Mouse (Mus musculus) monocyte, adult 5-6 weeks (primary cell): ENCODE data around the gene Dmkn. TPM values are rescaled to one million over a fixed set of nuclear protein-coding genes. Genes with fewer than 3 reads are reported as not detected.
"Not testable (repeated sequence)": the region's sequence is repeated elsewhere in the genome, so short reads cannot be mapped to it uniquely, and the experiment has no call there.

Experiments
- ATAC-seq: fragments of 153-309, 156-312 bp; replicated peaks from 2 replicates; pipeline ENCODE4 v1.8.0; 2017; ENCODE audit warnings: mild to moderate bottlenecking; ENCODE audit not compliant: low TSS enrichment, insufficient number of reproducible peaks, severe bottlenecking, poor library complexity, low FRiP score
- total RNA-seq: library from RNA; stranded (forward); fragments of 200-1000, 200-491, 200-594 nt; gene quantifications from 3 replicates; pipeline ENCODE4 v1.2.3, GENCODE M21; 2017

Dmkn gene
- not detected in 3 replicates for total RNA-seq

DNA sequence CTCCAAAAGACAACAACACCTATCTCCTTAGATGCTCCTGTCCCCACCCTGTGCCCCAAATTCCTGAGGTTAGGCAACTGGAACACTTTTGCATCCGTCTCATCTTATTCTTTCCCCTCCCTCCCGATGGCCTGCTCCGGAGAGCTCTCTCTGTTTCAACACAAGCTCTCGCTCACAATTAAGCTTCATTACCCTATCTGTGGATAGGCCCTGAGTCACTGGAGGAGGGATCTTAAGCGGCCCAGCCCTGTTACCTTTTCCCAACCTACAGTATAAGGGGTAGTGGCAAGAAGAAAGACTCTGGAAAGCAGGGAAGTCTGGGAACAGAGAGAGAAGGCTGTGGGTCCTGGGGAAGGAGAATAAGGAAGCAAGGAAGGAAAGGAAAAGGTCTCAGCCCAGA, at the start of gene Dmkn:
Gene Dmkn (plus strand): TSS at position 301 of the 400 bp plus-strand sequence.
- ATAC-seq = no peak

DNA sequence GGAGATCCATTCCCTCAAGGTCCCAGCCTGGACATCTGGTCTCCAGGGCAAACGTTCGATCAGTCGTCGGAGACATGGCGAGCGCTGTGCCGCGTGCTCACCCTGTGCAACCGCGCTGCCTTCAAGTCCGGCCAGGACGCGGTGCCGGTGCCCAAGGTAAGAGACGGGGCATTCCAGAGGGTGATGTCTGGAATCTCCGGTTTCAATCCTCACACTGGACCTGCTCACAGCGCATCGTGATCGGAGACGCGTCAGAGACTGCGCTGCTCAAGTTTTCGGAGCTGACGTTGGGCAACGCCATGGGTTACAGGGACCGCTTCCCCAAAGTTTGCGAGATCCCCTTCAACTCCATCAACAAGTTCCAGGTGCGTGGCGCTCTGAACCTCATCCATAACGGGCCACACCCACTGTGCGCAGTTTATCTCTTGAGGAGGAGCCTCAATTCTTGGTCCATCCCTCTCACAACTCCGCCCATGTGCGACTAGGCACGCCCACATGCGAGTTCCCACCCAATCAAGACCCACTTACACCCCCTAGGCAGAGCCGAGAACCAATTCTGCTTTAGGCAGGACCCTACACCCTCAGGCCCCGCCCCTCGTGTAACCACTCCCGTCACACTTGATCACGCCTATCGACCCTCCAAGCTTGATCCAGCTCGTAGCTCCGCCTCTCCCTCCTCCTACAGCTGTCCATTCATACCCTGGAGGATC, 46.4 kb upstream of the Dmkn start:
- ATAC-seq = peak; percentile 74

DNA sequence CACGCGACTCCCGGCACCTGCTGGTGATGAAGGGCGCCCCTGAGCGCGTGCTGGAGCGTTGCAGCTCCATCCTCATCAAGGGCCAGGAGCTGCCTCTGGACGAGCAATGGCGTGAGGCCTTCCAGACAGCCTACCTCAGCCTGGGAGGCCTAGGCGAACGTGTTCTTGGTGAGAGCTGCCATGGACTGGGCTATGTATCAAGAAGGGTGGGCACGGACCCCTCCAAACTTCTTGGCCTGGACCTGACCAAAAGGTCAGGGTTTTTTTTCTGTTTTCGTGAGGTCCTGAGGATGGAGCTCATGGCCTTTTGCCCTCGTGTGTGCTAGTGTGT, 45.9 kb upstream of the Dmkn start:
- ATAC-seq = no peak

DNA sequence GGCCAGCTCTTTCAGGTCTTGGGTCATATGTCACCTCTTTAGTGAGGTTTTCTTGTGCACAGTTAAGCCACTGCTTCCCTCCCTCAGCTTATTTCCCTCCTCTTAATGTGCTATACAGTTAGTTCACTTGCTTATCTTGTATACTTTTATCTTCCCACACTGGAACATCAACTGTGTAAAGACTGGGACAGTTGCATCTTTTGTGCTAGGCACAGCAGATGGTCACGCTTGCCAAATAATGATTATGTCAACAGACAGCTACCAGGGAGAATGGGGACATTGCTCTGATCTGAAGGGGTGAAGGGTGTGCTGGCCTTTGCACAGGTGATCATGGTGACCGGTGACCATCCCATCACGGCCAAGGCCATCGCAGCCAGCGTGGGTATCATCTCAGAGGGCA, 43.9 kb upstream of the Dmkn start:
- ATAC-seq = no peak

DNA sequence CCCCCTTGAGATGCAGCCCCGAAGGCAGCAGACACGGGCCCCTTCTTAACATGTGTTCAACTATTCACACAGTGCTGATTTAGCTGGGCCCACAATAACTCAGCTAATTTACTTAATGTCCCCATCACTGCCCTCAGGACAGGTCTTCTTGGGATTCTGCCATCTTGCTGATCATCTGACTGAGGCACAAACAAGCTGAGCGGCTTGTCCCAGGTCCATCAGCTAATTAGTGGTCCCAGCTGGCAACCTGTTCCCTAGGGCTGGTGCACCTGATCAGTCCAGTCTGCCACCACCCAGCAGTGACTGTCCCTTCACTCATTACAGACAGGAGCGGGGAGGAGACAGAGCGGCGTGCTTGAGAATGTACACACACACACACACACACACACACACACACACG, 42.3 kb upstream of the Dmkn start:
- ATAC-seq = no peak

DNA sequence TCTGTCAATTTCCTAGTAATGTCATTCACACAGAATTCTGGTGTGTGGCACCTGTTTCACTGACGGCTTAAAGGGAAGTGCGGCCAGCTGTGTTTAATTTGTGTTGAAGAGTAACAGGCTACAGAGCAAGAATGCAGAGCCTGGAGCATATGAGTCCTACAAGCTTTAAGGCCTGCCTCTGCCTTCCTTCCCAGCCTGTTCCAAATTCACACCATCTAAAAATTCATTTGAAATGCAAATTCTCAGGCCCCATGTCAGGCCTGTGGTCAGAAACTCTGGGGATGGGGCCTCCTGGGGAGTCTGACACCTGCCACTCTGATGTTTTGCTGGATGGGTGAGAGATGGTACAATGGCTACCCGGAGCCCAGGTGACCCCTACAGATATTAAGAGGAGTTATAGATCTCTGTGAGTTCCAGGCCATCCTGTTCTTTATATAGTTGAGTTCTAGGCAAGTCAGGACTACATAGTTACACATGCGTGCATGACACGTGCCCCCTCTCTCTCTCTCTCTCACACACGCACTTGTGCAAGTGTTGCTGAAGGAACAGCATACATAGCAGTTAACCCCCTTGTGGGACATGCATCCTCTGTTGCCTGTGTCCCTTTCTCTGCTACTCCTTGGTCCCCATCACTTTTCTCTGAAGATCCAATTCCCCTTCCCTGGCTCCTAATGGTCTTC, 40.1 kb upstream of the Dmkn start:
- ATAC-seq = no peak

DNA sequence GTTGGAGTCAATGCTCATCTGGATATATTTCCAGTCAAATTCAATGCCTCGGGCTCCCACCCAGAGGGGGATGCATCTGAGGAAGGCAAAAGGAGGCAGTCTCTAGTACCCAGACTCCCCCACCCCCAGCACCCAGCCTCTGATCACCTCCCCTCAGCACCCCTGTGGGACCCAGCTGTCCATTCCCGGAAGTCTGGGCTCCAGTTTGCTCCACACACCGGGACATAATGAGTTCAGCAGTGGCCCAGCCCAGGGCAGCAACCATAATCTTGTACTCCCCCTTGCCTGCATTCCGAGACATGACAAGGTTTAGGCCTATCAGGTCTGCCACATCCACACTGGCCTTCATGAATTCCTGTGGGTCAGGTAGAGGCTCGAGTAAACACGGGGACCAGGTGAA, 35.3 kb upstream of the Dmkn start:
- ATAC-seq = no peak

DNA sequence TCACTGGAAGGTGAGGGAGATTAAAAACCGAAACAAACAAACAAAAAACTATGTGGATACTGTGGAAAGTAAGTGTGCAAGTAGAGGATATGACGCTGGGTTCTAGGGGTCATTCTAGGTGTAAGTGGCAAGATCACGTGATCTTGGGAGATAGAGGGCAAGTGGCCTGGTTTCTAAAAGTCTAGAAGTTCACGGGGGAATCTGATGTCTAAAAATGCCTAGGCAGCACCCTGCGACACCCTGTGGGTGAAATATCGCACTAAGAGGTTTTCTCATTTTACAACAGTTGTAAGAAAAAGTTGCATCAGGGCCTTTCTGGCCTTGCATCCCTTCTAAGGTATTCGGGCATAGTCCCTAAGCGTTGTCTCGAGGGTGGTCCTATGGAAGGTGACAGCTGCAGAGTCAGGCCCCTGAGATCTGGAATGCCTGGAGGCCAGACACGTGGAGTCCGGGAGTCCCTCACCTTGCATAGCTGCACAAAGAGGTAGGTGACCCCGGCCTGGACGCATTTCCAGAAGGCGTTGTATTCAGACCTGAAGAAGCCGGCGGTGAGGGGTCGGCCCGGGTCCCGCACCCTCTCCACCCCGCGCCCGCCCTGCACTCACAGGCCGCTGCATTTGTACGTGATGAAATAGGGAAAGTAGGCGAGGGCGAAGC, 34.7 kb upstream of the Dmkn start:
- no peak for ATAC-seq

DNA sequence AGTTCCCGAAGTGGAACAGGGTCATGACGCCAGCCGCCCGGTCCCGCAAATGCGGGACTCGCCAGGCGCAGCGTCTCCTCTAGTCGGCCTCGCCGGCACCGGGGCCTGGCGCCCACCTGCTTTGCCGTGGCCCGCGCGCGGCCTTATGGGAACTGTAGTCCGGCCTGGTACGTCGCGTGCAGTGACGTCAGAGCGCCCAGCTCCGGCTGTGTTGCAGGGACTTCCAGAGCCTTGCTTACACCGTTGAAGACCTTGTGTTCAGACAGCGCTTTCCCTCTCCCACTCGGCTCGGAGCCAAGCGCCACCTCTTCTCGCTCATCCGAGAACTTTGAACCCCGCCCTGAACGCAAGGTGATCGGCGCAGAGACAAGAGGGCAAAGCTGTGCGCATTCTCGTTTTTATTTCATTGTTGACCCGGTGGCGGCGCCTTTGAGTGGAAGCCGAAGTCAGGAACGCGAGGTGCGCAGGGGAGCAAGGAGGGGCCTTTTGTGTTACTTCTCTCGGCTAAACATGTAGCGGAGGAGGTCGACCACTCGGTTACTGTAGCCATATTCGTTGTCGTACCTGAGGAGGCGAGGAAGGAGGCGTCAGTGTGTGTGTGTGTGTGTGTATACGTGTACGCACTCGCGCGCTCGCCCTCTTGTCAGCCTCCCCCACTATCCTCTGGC, 34.0 kb upstream of the Dmkn start, which contains the start of gene Tmem147:
Gene Tmem147 (minus strand): TSS at position 145 of the 668 bp plus-strand sequence.
- ATAC-seq = peak; percentile 93

DNA sequence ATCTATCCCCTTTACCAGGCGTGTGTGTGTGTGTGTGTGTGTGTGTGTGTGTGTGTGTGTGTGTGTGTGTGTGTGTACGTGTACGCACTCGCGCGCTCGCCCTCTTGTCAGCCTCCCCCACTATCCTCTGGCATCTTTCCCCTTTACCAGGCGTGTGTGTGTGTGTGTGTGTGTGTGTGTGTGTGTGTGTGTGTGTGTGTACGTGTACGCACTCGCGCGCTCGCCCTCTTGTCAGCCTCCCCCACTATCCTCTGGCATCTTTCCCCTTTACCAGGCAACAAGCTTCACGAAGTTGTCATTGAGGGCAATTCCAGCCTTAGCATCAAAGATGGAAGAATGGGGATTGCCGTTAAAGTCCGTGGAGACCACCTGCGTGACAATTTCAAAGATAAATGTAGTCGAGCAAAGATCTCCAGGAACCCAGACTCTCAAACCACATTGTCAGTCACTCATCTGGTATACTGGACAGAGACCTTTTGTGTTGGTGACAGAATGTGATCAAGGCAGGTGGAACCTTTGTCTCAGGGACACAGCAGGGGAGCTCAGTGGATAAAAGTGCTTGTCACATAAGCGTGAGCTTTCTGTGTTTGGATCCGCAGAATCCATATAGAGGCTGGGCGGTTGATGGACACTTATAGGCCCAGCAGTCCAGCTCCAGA, 33.4 kb upstream of the Dmkn start:
- not testable (repeated sequence) for ATAC-seq

DNA sequence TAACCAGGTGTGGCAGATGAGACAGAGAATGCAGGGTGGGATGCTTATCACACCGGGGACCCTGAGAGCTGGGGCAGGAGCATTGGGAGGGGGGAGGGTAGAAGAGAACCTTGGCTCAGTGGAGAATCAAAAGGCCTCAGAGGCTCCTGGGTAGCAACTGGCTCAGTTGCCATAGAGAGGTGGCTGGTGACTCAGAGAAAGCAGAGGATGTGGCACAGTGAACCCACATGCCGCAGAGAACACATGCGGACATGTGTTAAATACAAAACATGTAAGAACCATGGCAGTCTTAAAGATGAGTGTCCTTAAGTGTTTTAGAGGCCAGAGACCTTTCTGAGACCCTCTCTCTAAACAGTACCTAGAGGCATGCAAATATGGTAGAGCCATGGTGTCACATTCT, 27.3 kb upstream of the Dmkn start:
- ATAC-seq = no peak

DNA sequence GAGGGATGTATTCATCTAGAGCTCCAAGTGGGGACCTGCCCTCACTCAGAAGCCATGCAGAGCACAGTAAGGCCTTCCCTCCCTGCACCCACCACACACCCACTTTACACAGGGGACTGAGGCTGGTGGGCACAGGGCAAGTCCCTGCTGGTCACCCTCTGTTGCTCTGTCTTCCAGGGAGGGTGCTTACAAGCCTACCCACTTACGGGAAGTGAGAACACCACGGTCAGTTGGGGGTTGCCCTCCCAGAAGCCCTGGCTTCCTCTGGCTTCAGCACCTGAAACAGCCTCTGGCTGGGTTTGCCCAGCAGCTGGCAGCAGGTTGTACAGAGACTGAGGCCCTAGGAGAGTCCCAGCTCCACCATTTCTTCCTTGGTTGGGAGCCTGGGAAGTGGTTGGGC, 21.0 kb upstream of the Dmkn start:
- peak; percentile 6; the same call in 1 of the 2 replicates for ATAC-seq

DNA sequence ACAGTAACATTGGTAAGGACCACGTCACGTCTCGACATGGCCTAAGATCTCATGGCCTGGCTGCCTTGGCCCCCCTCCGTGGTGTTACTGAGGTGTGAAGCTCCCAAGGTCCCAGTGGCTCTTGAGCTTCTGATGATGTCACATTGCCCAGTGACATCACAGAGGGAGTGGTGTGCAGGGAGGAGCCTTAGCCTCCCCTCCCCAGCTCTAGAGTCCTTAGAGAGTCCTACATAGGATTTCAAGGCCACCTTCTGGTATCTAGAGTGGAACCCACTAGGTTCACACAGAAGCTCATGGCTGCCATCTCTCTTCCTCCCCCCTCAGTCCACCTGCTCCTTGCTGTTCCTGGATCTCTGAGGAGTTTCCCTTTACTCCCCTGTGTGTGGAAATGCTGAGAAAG, 19.9 kb upstream of the Dmkn start, which contains the start of gene Gapdhs:
Gene Gapdhs (minus strand): TSS at position 65 of the 400 bp plus-strand sequence.
- ATAC-seq = not testable (repeated sequence)

DNA sequence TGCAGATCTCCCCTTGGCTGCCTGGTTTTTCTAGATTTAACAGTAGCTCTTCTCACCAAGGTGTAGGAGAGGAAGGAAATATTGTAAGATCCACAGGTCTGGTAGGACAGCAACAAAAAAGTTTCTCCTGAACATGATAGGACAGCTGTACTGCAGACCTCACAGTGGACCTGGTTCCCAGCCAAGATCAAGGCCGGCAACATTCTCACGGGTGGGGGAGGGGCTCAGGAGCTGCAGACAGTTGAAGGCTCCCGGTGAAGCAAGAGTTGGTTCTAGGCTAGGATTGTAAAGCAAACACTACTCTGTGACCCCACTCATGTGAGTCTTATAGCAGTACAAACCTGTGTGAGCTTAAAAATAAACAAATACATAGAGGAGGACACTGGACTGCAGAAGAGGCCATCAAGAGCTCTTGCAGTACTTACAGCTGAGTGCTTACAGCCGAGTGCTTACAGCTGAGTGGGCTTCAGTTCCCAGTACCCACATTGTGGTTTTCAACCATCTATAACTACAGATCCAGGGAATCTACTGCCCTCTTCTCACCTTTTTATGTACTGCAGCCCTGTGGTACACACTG, 19.4 kb upstream of the Dmkn start:
- ATAC-seq = no peak

DNA sequence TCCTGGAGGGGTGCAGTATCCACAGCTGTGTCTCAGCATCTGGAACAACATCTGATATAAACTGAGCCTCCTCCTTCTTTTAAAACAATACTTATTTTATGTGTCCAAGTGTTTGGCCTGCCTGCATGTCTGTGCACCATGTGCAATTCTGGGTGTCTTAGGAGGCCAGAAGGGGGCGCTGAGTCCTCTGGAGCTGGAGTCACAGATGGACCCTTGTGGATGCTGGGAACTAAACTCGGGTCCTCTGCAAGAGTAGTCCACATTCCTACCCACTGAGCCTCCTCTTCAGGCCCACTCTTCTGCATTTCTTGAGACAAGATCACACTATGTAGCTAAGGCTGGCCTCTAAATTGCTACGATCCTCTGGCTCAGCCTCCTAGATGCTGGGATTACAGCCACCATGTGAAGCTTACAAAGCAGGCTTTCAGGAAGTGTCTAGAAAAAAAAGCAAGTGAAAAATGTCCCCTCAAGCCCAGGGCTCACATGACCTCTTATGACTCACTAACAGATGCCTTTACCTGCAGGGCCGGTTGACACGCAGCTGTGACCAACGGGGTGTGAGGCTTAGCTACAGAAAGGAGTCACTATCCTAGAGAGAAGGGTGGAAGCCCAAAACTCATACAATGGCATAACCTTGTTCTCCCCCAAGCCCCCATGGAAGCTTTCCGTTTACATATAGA, 15.9 kb upstream of the Dmkn start:
- ATAC-seq = no peak

DNA sequence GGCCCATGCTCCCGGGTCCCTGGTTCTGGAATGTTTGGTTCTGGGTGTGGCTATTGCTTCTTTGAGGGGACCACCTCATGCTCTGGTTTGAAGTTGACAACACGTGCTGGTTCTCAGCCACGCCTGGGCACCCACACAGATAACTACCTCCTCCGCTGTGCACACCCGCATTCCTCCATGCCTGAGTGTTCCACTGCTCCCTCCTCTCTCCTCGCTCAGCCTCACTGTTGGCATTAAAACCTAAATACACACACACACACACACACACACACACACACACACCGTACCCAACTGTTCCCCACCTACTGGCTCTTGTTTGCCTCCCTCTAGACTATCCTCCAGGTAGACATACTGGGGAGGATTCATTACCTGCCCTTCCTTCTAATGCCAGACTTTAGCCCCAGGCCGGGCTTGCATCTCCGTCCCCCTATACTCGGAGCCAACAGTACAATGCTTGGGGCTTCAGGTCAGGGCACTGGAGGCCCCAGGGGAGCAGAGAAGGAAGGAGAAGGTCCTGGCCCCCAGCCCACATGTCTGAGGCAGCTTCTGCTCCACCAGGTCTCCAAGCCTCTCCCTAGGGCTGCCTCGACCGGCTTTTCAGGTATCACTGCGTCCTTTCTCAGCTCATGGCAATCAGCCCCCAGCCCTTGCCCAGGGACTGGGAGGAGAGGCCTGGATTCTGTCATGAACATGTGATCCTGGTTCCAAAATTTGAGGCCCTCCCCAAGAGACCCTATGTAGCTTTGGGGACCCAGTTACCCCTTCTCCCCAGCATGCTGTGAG, 13.5 kb upstream of the Dmkn start:
- ATAC-seq = no peak

DNA sequence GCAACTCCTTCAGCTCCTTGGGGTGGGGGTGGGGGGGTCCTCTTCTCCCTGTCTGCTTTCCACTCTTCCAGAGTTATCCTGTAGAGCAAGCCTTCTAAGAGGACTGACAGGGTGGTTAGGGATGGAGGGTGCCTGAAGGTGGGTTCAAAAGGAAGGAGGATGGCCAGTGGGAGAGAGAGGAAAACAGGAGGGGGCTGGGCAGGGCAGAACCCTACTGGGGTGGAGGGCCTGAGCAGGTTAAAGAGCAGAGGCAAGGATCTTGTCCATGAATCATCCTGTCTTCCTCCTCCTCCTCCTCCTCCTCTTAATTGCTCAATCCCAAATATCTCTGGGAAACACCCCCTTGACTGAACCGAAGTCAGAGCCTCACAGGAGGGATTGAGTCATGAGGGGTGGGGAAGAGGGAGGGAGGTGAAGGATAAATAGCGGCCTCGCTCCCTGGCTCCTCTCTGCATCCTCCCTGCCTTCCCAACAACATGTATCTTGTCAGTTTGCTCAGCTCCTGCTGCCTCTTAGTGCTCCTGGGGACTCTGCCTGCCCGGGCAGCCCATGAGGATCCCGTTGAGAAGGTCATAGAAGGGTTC, 12.4 kb upstream of the Dmkn start, which contains the start of gene Sbsn:
Gene Sbsn (plus strand): TSS at position 386 of the 584 bp plus-strand sequence.
- ATAC-seq = no peak
